Mouse (Mus musculus): ENCODE measurements at regions not wholly inside any gene's neighbourhood (a gene's known extent, or its start where the extent isn't known, plus 50 kb on each side); places are given as distances from the start of the nearest gene placed in this dataset.

DNA sequence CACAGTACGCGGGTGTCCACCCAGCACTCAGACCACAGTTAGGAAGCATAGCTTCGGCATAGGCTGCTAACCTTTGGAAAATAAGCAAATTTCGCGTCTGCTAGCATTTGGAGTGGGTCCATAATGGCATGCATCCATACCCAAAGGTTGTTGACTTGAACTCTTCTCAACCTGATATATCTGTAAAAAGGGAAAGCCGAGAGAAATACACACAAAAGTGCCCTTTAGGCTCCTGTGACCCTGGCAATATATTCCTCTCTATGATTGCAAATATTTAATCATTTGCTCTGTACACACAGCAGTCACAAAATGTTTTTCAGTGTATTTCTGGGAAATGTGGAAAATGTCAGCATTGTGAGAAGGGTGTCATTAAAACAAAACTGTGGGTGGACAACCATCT is 347.1 kb downstream of the Tfec start:
- H3K4me2 ChIP-seq (ENCODE audit: low read depth, severe bottlenecking), result no peak overlapping the region
- DNase-seq (ENCODE audit: low spot score) (no peak), ATAC-seq (ENCODE audit: insufficient number of reproducible peaks, low FRiP score, low TSS enrichment, low read depth) (no peak)
- H3K4me1 ChIP-seq (ENCODE audit: control insufficient read depth, insufficient read depth, low read length), result peaks cover 14% of the 10 kb centered on the region
- no peak overlapping the region for H3K27ac ChIP-seq (replicated peaks; ENCODE audit: low read depth, low read length)
- WGBS, result 95% methylated on average over 6 of the region's 6 CpGs
- H3K27me3 ChIP-seq (ENCODE audit: control insufficient read depth, insufficient read depth, low read length), result no peaks in the 10 kb centered on the region
- no peaks in the 10 kb centered on the region for H3K9me3 ChIP-seq (ENCODE audit: control insufficient read depth, low read length)
- no peak overlapping the region for H3K4me3 ChIP-seq (ENCODE audit: low read depth, low read length)
- H3K36me3 ChIP-seq (ENCODE audit: control insufficient read depth, insufficient read depth, low read length), result no peaks in the 10 kb centered on the region
- no peak overlapping the region for H3K9ac ChIP-seq (ENCODE audit: low read length)

DNA sequence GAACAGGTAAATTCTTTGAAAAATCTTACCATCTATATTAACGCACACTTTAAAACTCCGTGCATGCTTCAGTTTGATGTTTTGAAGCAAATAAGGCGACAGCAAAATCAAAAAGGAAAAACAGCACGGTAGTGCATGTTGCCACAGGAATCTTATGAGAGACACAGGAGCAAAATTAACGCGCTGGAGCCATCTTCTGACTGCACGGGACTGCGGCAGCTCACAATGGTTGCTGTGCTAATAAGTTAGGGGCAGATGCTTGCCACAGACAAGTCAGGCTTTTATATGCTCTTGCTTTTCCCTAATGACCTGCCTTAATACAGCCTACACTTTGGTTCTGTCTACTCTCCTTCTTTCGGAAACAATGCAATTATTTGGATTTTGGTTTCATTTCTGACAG is 347.8 kb downstream of the Tfec start:
- no peaks in the 10 kb centered on the region for H3K36me3 ChIP-seq (ENCODE audit: control insufficient read depth, insufficient read depth, low read length)
- no peak overlapping the region for H3K27ac ChIP-seq (replicated peaks; ENCODE audit: low read depth, low read length)
- H3K4me2 ChIP-seq (ENCODE audit: low read depth, severe bottlenecking), result no peak overlapping the region
- ATAC-seq (ENCODE audit: insufficient number of reproducible peaks, low FRiP score, low TSS enrichment, low read depth), result no peak
- 73% methylated on average over 9 of the region's 9 CpGs for WGBS
- H3K9ac ChIP-seq (ENCODE audit: low read length), result no peak overlapping the region
- no peak for DNase-seq (ENCODE audit: low spot score)
- H3K4me1 ChIP-seq (ENCODE audit: control insufficient read depth, insufficient read depth, low read length), result peaks cover 14% of the 10 kb centered on the region
- no peak overlapping the region for H3K4me3 ChIP-seq (ENCODE audit: low read depth, low read length)
- H3K9me3 ChIP-seq (ENCODE audit: control insufficient read depth, low read length), result no peaks in the 10 kb centered on the region
- no peaks in the 10 kb centered on the region for H3K27me3 ChIP-seq (ENCODE audit: control insufficient read depth, insufficient read depth, low read length)

DNA sequence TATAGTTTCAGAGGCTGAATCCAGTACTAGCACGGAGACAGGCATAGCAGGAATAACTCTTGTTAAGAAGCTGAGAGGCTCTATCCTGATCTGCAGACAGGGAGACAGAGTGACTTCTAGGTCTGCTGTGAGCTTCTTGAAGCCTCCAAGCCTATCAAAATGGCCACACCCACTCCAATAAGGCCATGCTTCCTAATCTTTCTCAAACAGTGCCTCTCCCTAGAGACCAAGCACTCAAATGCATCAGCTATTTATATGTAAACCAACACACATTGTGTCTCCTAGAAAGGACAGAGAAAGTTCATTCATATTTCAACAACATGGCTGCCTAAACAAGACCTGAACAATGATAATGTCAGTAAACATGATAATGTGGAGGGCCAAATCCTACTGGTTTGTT is 384.2 kb downstream of the Tfec start:
- H3K27ac ChIP-seq (replicated peaks; ENCODE audit: low read depth, low read length), result no peak overlapping the region
- no peaks in the 10 kb centered on the region for H3K4me1 ChIP-seq (ENCODE audit: control insufficient read depth, insufficient read depth, low read length)
- ATAC-seq (ENCODE audit: insufficient number of reproducible peaks, low FRiP score, low TSS enrichment, low read depth), result no peak
- no peak overlapping the region for H3K4me3 ChIP-seq (ENCODE audit: low read depth, low read length)
- no peaks in the 10 kb centered on the region for H3K9me3 ChIP-seq (ENCODE audit: control insufficient read depth, low read length)
- no peak overlapping the region for H3K4me2 ChIP-seq (ENCODE audit: low read depth, severe bottlenecking)
- DNase-seq (ENCODE audit: low spot score), result no peak
- H3K9ac ChIP-seq (ENCODE audit: low read length), result no peak overlapping the region
- H3K36me3 ChIP-seq (ENCODE audit: control insufficient read depth, insufficient read depth, low read length), result no peaks in the 10 kb centered on the region
- no peaks in the 10 kb centered on the region for H3K27me3 ChIP-seq (ENCODE audit: control insufficient read depth, insufficient read depth, low read length)
- WGBS, result 69% methylated on average over 1 of the region's 1 CpGs

DNA sequence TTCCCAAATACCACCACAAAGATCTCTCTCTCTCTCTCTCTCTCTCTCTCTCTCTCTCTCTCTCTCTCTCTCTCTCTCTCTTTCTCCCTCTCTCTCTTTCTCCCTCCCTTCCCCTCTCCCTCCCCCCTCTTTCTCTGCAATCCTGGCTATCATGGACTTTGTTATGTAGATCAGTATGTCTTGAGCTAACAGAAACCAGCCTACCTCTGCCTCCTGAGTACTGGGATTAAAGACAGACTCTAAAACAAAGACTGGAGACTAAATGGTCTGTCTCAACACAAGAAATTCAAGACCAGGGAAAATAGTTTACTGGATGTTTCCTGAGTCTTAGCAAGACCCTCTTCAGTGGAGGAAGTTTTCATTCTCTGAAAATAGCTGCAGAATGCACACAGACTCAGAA is 384.7 kb downstream of the Tfec start:
- DNase-seq (ENCODE audit: low spot score), result no peak
- Histone ChIP-seq H3K4me2 (ENCODE audit: low read depth, severe bottlenecking) (no peak overlapping the region), H3K27me3 (ENCODE audit: control insufficient read depth, insufficient read depth, low read length) (no peaks in the 10 kb centered on the region), H3K9me3 (ENCODE audit: control insufficient read depth, low read length) (no peaks in the 10 kb centered on the region), H3K4me3 (ENCODE audit: low read depth, low read length) (no peak overlapping the region), H3K36me3 (ENCODE audit: control insufficient read depth, insufficient read depth, low read length) (no peaks in the 10 kb centered on the region), H3K9ac (ENCODE audit: low read length) (no peak overlapping the region), H3K27ac (replicated peaks; ENCODE audit: low read depth, low read length) (no peak overlapping the region), H3K4me1 (ENCODE audit: control insufficient read depth, insufficient read depth, low read length) (no peaks in the 10 kb centered on the region)
- ATAC-seq (ENCODE audit: insufficient number of reproducible peaks, low FRiP score, low TSS enrichment, low read depth), result no peak

DNA sequence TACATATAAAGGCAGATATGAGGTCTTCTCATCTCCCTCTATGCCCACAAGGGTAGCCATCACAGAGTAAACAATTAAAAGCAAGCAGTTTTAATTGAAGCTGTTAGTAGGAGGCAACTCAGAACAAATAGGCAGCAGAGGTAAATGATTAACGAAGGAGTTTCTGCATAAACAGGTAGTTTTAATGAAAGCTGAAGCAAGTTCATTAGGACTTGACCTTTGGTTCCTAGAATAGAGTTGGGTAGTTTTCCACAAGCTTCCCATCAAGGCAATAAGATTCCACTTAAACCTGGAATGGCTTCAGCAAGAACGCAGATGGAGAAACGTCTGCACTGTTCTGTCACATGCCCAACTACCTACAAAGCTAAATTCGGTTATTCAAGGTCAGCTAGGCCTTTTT is 394.4 kb downstream of the Tfec start:
- H3K36me3 ChIP-seq (ENCODE audit: control insufficient read depth, insufficient read depth, low read length), result no peaks in the 10 kb centered on the region
- WGBS, result 77% methylated on average over 4 of the region's 4 CpGs
- no peak overlapping the region for H3K4me3 ChIP-seq (ENCODE audit: low read depth, low read length)
- no peaks in the 10 kb centered on the region for H3K27me3 ChIP-seq (ENCODE audit: control insufficient read depth, insufficient read depth, low read length)
- H3K9me3 ChIP-seq (ENCODE audit: control insufficient read depth, low read length), result no peaks in the 10 kb centered on the region
- H3K4me1 ChIP-seq (ENCODE audit: control insufficient read depth, insufficient read depth, low read length), result no peaks in the 10 kb centered on the region
- no peak overlapping the region for H3K4me2 ChIP-seq (ENCODE audit: low read depth, severe bottlenecking)
- no peak for DNase-seq (ENCODE audit: low spot score)
- no peak for ATAC-seq (ENCODE audit: insufficient number of reproducible peaks, low FRiP score, low TSS enrichment, low read depth)
- no peak overlapping the region for H3K27ac ChIP-seq (replicated peaks; ENCODE audit: low read depth, low read length)
- H3K9ac ChIP-seq (ENCODE audit: low read length), result no peak overlapping the region

DNA sequence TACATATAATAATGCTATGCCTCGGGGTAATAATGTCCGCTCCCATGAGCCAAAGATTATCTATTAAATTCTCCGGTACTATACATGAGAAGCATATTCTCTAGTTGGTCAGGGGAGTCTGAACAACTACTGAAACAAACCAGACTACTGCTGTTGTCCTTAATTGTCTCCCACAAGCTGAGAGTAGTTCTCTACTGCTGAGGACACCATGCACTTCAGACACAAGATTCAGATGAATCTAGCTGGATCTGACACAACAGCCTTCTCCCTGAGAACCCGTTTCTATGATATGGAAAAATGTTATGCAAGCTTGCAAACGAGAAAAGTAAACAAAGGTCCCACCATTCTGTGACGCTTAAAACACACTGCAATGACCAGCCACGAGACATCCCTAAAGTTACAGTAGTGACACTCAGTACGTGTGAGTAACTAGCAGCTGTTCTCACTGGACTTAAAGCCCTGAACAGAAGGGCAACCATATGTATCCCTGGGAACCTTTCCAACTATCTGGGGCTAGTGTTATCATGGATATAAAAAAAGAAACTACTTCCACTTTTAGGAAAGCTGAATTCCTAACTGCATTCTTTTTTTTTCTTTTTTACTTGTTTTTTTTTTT is 411.1 kb downstream of the Tfec start:
- no peaks in the 10 kb centered on the region for H3K9me3 ChIP-seq (ENCODE audit: control insufficient read depth, low read length)
- ATAC-seq (ENCODE audit: insufficient number of reproducible peaks, low FRiP score, low TSS enrichment, low read depth) (no peak), DNase-seq (ENCODE audit: low spot score) (no peak)
- no peak overlapping the region for H3K4me3 ChIP-seq (ENCODE audit: low read depth, low read length)
- no peak overlapping the region for H3K27ac ChIP-seq (replicated peaks; ENCODE audit: low read depth, low read length)
- H3K36me3 ChIP-seq (ENCODE audit: control insufficient read depth, insufficient read depth, low read length), result no peaks in the 10 kb centered on the region
- WGBS, result 87% methylated on average over 8 of the region's 8 CpGs
- no peak overlapping the region for H3K4me2 ChIP-seq (ENCODE audit: low read depth, severe bottlenecking)
- H3K4me1 ChIP-seq (ENCODE audit: control insufficient read depth, insufficient read depth, low read length), result no peaks in the 10 kb centered on the region
- no peaks in the 10 kb centered on the region for H3K27me3 ChIP-seq (ENCODE audit: control insufficient read depth, insufficient read depth, low read length)
- H3K9ac ChIP-seq (ENCODE audit: low read length), result no peak overlapping the region

DNA sequence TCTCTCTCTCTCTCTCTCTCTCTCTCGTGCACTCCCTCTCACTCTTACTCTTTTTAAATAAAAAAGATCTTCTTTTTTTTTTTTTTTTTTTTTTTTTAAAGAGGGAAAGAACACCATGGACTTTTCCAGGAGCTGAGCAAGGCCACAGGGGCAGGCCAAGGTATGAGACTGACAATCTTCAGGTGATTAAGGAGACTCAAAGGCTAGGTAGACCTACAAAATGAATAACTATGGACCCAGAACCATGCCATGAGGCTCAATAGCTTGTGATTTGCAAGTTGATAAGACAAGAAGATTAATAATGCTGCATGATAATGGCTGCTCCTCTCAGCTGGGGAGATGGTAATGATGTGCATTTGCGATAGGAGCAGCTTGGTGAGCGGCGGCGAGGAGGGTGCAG is 414.9 kb downstream of the Tfec start:
- no peaks in the 10 kb centered on the region for H3K9me3 ChIP-seq (ENCODE audit: control insufficient read depth, low read length)
- no peak overlapping the region for H3K4me2 ChIP-seq (ENCODE audit: low read depth, severe bottlenecking)
- ATAC-seq (ENCODE audit: insufficient number of reproducible peaks, low FRiP score, low TSS enrichment, low read depth) (no peak), DNase-seq (ENCODE audit: low spot score) (no peak)
- no peaks in the 10 kb centered on the region for H3K36me3 ChIP-seq (ENCODE audit: control insufficient read depth, insufficient read depth, low read length)
- H3K4me1 ChIP-seq (ENCODE audit: control insufficient read depth, insufficient read depth, low read length), result no peaks in the 10 kb centered on the region
- H3K9ac ChIP-seq (ENCODE audit: low read length), result no peak overlapping the region
- H3K4me3 ChIP-seq (ENCODE audit: low read depth, low read length), result no peak overlapping the region
- H3K27ac ChIP-seq (replicated peaks; ENCODE audit: low read depth, low read length), result no peak overlapping the region
- WGBS, result 74% methylated on average over 5 of the region's 5 CpGs
- H3K27me3 ChIP-seq (ENCODE audit: control insufficient read depth, insufficient read depth, low read length), result no peaks in the 10 kb centered on the region

DNA sequence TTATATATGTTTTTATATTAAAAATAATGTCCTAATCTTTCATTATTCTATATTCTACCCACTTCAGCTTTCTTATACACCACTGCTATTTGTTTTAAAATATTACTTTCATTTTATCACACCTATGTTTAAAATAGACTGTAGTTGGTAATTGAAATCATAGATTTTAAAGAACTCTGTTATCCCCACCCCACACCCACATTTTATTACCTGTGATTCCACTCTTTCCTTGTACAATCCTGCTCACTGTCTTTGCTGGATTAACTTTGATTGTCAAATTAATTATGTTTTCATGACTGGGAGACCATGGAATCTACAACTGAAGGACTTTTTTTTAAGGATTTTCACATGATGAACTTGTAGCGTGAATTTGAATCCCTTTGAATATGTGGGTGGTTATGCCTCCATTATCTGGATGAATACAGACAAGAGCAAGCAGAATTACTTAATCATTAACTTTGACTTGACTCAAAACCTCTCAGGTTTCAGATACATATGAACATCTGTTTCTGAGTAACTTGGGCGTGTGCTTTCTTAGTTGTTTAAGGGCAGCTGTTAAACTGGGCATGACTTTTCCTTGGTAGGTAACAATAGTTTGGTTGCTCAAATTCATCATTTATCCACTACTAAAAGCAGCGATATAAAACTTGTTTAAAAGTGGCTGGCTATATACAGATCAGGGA is 429.4 kb downstream of the Tfec start:
- no peak overlapping the region for H3K4me3 ChIP-seq (ENCODE audit: low read depth, low read length)
- WGBS, result 60% methylated on average over 3 of the region's 3 CpGs

DNA sequence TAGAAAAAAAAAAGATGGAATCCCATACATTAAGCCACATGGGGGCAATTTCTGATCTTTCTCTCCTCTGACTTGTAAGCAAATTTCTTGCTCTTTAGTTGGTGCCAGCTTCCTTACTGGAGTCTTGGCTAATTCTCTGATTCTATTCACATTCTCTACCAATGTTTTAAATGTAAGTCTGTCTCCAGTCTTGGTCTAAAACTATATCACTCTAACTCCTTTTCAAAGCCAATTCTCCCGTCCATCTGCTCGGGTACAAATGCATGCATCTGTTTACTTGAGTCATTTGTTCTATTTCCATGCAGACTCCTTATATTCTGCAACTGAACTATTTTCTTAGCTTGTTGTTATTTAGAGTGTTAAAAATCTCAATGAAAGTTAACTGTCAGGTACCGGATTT is 440.0 kb downstream of the Tfec start:
- Histone ChIP-seq H3K9me3 (ENCODE audit: control insufficient read depth, low read length) (no peaks in the 10 kb centered on the region), H3K36me3 (ENCODE audit: control insufficient read depth, insufficient read depth, low read length) (no peaks in the 10 kb centered on the region), H3K4me1 (ENCODE audit: control insufficient read depth, insufficient read depth, low read length) (no peaks in the 10 kb centered on the region), H3K27me3 (ENCODE audit: control insufficient read depth, insufficient read depth, low read length) (no peaks in the 10 kb centered on the region), H3K4me2 (ENCODE audit: low read depth, severe bottlenecking) (no peak overlapping the region), H3K9ac (ENCODE audit: low read length) (no peak overlapping the region), H3K4me3 (ENCODE audit: low read depth, low read length) (no peak overlapping the region), H3K27ac (replicated peaks; ENCODE audit: low read depth, low read length) (no peak overlapping the region)
- no peak for ATAC-seq (ENCODE audit: insufficient number of reproducible peaks, low FRiP score, low TSS enrichment, low read depth)
- WGBS, result 66% methylated on average over 3 of the region's 3 CpGs
- DNase-seq (ENCODE audit: low spot score), result no peak

More for the DNA sequence above, 429.4 kb downstream of the Tfec start:
- Histone ChIP-seq H3K27me3 (ENCODE audit: control insufficient read depth, insufficient read depth, low read length) (no peaks in the 10 kb centered on the region), H3K9me3 (ENCODE audit: control insufficient read depth, low read length) (no peaks in the 10 kb centered on the region), H3K4me1 (ENCODE audit: control insufficient read depth, insufficient read depth, low read length) (no peaks in the 10 kb centered on the region), H3K9ac (ENCODE audit: low read length) (no peak overlapping the region), H3K4me2 (ENCODE audit: low read depth, severe bottlenecking) (no peak overlapping the region), H3K36me3 (ENCODE audit: control insufficient read depth, insufficient read depth, low read length) (no peaks in the 10 kb centered on the region), H3K27ac (replicated peaks; ENCODE audit: low read depth, low read length) (no peak overlapping the region)
- ATAC-seq (ENCODE audit: insufficient number of reproducible peaks, low FRiP score, low TSS enrichment, low read depth) (no peak), DNase-seq (ENCODE audit: low spot score) (no peak)
